Mouse (Mus musculus) midbrain, postnatal 0 days (tissue): Measurements from ENCODE around the gene Lenep. TPM values are rescaled to one million over a fixed set of nuclear protein-coding genes. Genes with fewer than 3 reads are reported as not detected.
"Not testable (repeated sequence)": the region's sequence is repeated elsewhere in the genome, so short reads cannot be mapped to it uniquely, and the experiment has no call there.

ENCODE experiments used
- ATAC-seq: fragments of 200-750 bp; cut with Nextera tagmentation; 2 replicates; pipeline ENCODE4 v1.8.0; 2017; ENCODE audit warnings: moderate number of reproducible peaks, mild to moderate bottlenecking, moderate TSS enrichment, moderate library complexity; ENCODE audit not compliant: low FRiP score
- DNase-seq: peaks from one replicate; pipeline ENCODE4 v3.0.0-alpha.2; 2015; ENCODE audit warnings: low spot score
- H3K27ac ChIP-seq: fragments of 300-500 bp; sonication (generic); 2 replicates; pipeline ENCODE4 v1.5.1; 2014; ENCODE audit warnings: low read depth, mild to moderate bottlenecking, low read length, mixed read lengths
- H3K27me3 ChIP-seq: fragments of 300-500 bp; sonication (generic); 2 replicates; pipeline ENCODE4 v1.6.1; 2014; ENCODE audit warnings: low read length, control low read depth, mixed read lengths; ENCODE audit not compliant: insufficient read depth
- H3K36me3 ChIP-seq: fragments of 300-500 bp; sonication (generic); 2 replicates; pipeline ENCODE4 v1.6.1; 2014; ENCODE audit warnings: low read length, control low read depth, mixed read lengths; ENCODE audit not compliant: insufficient read depth
- H3K4me1 ChIP-seq: fragments of 300-500 bp; sonication (generic); 2 replicates; pipeline ENCODE4 v1.6.1; 2014; ENCODE audit warnings: mild to moderate bottlenecking, control low read depth, antibody characterized with exemption, low read length, mixed read lengths; ENCODE audit not compliant: insufficient read depth
- H3K4me2 ChIP-seq: fragments of 300-500 bp; sonication (generic); 2 replicates; pipeline ENCODE4 v1.6.1; 2014; ENCODE audit warnings: low read depth, mild to moderate bottlenecking, low read length, mixed read lengths; ENCODE audit not compliant: poor library complexity, severe bottlenecking
- H3K4me3 ChIP-seq: fragments of 300-500 bp; sonication (generic); 2 replicates; pipeline ENCODE4 v1.5.1; 2014; ENCODE audit warnings: low read depth, mild to moderate bottlenecking, low read length, moderate library complexity
- H3K9ac ChIP-seq: fragments of 300-500 bp; sonication (generic); replicated peaks from 2 replicates; pipeline ENCODE4 v1.6.1; 2014; ENCODE audit warnings: mild to moderate bottlenecking, low read length, moderate library complexity, mixed read lengths; ENCODE audit not compliant: poor library complexity, severe bottlenecking
- H3K9me3 ChIP-seq: fragments of 300-500 bp; sonication (generic); 2 replicates; pipeline ENCODE4 v1.6.1; 2016; ENCODE audit warnings: low read length, control low read depth
- CTCF ChIP-seq: IDR thresholded peaks from 2 replicates; pipeline ENCODE4 v1.5.1; 2016; ENCODE audit warnings: antibody characterized with exemption, mild to moderate bottlenecking
- WGBS: fragments of 180-500 bp; shearing (Covaris S2); extraction: QIAGEN DNeasy Blood & Tissue Kit; methylation state at CpG from one replicate; pipeline ENCODE4 v1.1.7; 2014; 5-methylcytosine and 5-hydroxymethylcytosine counted together
- polyA plus RNA-seq: library from polyadenylated mRNA; unstranded; fragments of >200 nt; fragmentation: Nextera tagmentation; extraction: Ambion mirVana; gene quantifications from 2 replicates; pipeline ENCODE4 v1.2.1, GENCODE M21; 2015
- total RNA-seq: library from RNA; depleted of rRNA; stranded (reverse); fragments of >200 nt; gene quantifications from 2 replicates; pipeline ENCODE4 v1.2.3, GENCODE M21; 2014

Gene Lenep
- total and polyA plus RNA-seq, 2 experiments from 2014 or later: 1.8 TPM; not detected in 1

DNA sequence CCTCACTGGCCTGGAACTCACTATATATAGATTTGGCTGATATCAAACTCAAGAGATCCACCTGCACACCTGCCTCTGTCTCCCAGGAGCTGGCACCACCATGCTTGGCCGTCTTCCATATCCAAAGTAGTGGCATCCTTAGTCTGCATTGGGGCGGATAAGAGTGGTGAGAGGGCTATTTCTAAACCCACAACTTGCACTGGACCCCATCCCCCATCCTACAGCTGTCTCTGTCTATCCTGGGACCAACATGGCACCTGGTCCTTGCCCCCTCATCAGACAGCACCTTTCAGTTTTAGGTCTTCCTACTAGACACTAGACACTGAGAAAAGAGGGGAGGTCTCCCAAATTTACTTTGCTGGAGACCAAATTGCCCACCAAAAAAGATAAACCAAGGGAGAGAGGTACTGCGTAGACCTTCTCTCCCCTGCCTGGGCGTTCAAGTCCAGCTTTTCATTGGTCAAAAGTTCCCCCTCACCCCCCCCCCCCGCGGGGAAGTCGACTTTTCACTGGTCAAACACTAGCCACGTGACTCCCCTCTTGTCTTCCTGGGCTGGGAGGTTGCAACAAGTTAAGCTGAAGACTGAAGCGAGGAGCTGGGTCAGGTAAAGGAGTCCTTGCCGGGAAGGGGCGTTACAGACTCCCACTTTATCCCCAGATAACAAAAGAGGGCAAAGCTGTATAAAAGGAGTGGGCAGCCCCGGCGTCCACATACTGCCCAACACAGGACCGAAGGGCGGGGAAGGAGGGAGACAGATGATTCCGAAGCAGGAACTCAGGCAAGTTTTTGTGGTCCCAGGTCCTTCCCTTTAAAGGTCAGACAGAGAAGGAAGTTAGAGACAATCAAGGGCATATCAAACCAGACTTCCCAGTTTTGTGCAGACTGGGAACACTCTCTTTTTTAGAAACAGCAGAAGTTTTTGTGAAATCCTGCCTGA, 33.9 kb upstream of the Lenep start, which contains the start of gene Pbxip1:
TSS of gene Pbxip1 (plus strand) at position 531 of the 938 bp plus-strand sequence.
- H3K27ac ChIP-seq: peak within 1 kb of the TSS; percentile 4; the same call in 1 of the 2 replicates
- peak; percentile 61 for DNase-seq
- 4% methylated on average over 16 of the region's 16 CpGs for WGBS

DNA sequence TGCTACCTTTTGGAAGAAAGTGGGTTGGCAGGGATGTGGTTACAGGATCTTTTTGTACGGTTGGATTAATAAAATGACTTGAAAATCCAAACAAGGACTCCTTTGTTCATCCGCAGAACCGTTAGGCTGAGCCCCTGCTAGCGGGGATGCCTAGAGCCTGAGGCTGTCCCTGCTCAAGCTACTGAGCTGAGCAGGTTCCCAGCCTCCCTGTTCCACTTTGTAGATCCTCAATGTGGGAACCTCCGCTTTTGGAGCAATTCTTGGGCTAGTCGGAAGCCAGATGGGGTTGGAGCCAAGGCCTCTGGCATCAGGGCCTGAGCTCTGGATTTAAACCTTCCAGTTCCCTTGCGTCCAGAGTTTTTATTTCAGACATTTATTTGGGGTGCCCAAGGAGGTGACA, 32.4 kb upstream of the Lenep start:
- no peak for DNase-seq
- no peak for TF ChIP-seq CTCF
- Histone ChIP-seq H3K9me3 (no peaks in the 10 kb centered on the region), H3K9ac (no peak overlapping the region), H3K4me1 (peaks cover 15% of the 10 kb centered on the region; the same call in 1 of the 2 replicates), H3K36me3 (peaks cover 23% of the 10 kb centered on the region), H3K4me2 (no peak overlapping the region), H3K27me3 (no peaks in the 10 kb centered on the region), H3K27ac (no peak overlapping the region), H3K4me3 (no peak overlapping the region)
- no peak for ATAC-seq
- 63% methylated on average over 7 of the region's 7 CpGs for WGBS

More for the DNA sequence above, 33.9 kb upstream of the Lenep start, which contains the start of gene Pbxip1:
- H3K27me3 ChIP-seq: no peaks in the 10 kb centered on the region
- no peak for TF ChIP-seq CTCF
- peak within 1 kb of the TSS; percentile 16; the same call in 1 of the 2 replicates for H3K4me3 ChIP-seq
- ATAC-seq: 0 out of 2 replicates have a peak, but pooled peaks have one; percentile 25
- no peaks in the 10 kb centered on the region for H3K9me3 ChIP-seq
- H3K36me3 ChIP-seq: peaks cover 23% of the 10 kb centered on the region
- peak within 1 kb of the TSS; percentile 38 for H3K4me2 ChIP-seq
- peaks cover 9% of the 10 kb centered on the region; the same call in 1 of the 2 replicates for H3K4me1 ChIP-seq
- H3K9ac ChIP-seq: peak within 1 kb of the TSS; percentile 29; the same call in 1 of the 2 replicates

DNA sequence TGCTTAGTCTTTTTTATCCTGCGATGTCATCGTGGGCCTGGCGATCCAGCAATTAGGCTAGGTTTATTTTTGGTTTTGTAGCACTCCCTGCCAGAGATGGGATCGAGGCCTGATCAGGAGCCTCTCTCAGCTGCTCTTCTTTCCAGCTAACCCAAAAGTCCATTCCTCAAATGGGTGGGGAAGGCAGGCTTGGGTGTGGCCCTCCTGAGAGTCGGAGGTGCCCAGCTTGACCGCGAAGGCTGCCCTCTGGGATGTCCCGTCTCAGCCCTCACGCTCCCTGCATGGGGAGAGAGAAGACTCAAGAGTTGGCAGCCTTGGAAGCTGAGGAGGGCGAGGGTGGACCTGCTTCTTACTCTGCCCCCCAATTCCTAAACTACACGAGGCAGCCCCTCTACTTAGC, 31.9 kb upstream of the Lenep start:
- Histone ChIP-seq H3K4me3 (no peak overlapping the region), H3K9ac (no peak overlapping the region), H3K4me1 (peaks cover 15% of the 10 kb centered on the region; the same call in 1 of the 2 replicates), H3K27ac (no peak overlapping the region), H3K36me3 (peaks cover 23% of the 10 kb centered on the region), H3K9me3 (no peaks in the 10 kb centered on the region), H3K4me2 (no peak overlapping the region), H3K27me3 (no peaks in the 10 kb centered on the region)
- no peak for TF ChIP-seq CTCF
- DNase-seq: no peak
- 81% methylated on average over 11 of the region's 11 CpGs for WGBS
- no peak for ATAC-seq

DNA sequence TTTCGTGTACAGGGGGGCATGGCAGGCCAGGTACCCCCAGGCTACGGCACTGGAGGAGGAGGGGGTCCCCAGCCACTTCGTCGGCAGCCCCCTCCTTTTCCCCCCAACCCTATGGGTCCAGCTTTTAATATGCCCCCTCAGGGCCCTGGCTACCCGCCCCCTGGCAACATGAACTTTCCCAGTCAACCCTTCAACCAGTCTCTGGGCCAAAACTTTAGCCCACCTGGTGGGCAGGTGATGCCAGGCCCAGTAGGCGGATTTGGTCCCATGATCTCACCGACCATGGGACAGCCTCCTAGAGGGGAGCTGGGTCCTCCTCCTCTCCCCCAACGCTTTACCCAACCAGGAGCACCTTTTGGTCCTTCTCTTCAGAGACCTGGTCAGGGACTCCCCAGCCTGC, 30.0 kb upstream of the Lenep start:
- Histone ChIP-seq H3K27ac (no peak overlapping the region), H3K36me3 (peaks cover 23% of the 10 kb centered on the region), H3K9ac (no peak overlapping the region), H3K4me2 (no peak overlapping the region), H3K4me3 (no peak overlapping the region), H3K27me3 (no peaks in the 10 kb centered on the region), H3K9me3 (no peaks in the 10 kb centered on the region), H3K4me1 (peaks cover 15% of the 10 kb centered on the region; the same call in 1 of the 2 replicates)
- DNase-seq: no peak
- 98% methylated on average over 8 of the region's 8 CpGs for WGBS
- ATAC-seq: no peak
- no peak for TF ChIP-seq CTCF

DNA sequence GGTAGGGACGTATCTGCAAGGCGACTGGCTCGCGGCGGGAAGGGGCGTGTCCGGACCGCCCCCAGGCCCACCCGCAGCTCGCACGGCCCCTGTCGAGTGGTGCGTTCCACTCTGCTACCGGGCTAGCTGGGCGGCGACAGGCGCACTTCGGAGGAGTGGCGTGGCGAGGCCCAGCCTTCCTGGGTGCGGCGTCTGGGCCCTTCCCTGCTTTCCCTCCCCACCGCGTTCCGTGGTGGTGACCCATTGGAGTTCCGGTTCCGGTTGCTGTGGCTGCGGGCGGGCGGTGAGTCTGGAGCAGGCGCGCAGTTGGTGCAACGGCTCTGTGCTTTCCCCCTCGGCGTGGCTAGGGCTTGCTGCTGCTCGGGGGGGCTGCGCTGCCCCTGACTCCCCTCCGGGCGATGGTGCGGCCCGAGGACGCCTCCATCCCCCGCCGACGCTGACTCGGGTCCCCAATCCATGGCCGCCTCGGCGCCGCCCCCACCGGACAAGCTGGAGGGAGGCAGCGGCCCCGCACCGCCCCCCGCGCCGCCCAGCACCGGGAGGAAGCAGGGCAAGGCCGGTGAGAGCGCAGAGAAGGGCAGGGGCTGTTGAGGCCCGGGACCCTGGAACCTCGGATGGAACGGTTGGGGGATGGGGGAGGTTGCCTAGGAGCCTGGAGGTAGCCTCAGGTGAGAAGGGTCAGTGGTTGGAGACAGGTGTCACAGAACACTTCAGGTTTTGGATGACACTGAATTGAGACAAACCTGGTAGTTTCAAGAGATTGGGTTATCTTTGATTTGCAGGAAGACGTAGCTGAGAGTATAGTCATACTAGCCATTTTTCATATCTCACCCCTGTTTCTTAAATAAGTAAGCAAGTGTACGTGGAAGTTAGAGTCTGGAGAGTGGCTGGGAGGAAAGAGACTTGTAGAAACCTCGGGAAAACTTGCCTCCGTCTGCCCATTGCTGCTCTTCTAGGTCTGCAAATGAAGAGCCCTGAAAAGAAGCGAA, 27.9 kb upstream of the Lenep start, which contains the start of gene Pygo2:
TSS of gene Pygo2 (plus strand) at position 44 of the 989 bp plus-strand sequence.
- TF ChIP-seq CTCF: no peak
- 3% methylated on average over 66 of the region's 68 CpGs for WGBS
- DNase-seq (peak; percentile 97), ATAC-seq (peak; percentile 96)
- Histone ChIP-seq H3K4me1 (peaks cover 8% of the 10 kb centered on the region; the same call in 1 of the 2 replicates), H3K27me3 (no peaks in the 10 kb centered on the region), H3K9ac (peak within 1 kb of the TSS; percentile 96), H3K9me3 (no peaks in the 10 kb centered on the region), H3K27ac (peak within 1 kb of the TSS; percentile 87), H3K4me2 (peak within 1 kb of the TSS; percentile 84), H3K4me3 (peak within 1 kb of the TSS; percentile 99), H3K36me3 (peaks cover 27% of the 10 kb centered on the region)

DNA sequence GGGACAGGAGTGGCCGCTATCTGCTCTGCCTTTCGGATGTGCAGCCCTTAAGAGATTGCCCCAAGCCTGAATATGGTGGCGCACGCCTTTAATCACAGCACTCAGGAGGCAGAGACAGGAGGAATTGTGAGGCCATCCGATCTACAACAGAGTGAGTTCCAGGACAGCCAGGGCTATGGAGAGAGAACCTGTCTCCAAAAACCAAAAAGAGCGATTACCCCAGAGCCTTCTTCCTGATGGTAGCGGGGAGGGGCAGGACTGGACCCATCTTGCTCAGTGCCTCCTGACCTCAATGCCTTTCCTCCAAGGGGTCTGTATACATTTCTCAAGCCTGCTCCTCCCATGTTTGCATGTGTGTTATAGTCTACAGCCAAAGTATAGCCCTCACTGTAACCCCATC, 26.4 kb upstream of the Lenep start:
- H3K4me3 ChIP-seq, H3K4me1 ChIP-seq, ATAC-seq, H3K27me3 ChIP-seq, H3K9ac ChIP-seq, H3K27ac ChIP-seq, H3K4me2 ChIP-seq, DNase-seq, H3K9me3 ChIP-seq: not testable (repeated sequence)
- WGBS: 99% methylated on average over 6 of the region's 7 CpGs
- H3K36me3 ChIP-seq: peaks cover 21% of the 10 kb centered on the region
